Mouse (Mus musculus) retina, embryonic 14.5 days (tissue): ENCODE data around the gene Rpl9-ps6.

Experiments
- DNase-seq: peaks from one replicate; pipeline ENCODE4 v3.0.0-alpha.2; 2015; ENCODE audit warnings: low spot score

Rpl9-ps6 gene

GRCm38 (mm10) chr19:32466478-32466877 is at the start of gene Rpl9-ps6:
Gene Rpl9-ps6, minus strand, starts transcription at chr19:32466578.
- no peak for DNase-seq

GRCm38 (mm10) chr19:32512518-32512917 is 46.1 kb upstream of the Rpl9-ps6 start:
- DNase-seq: no peak

GRCm38 (mm10) chr19:32510962-32511361 is 44.6 kb upstream of the Rpl9-ps6 start:
- no peak for DNase-seq

GRCm38 (mm10) chr19:32510267-32510666 is 43.9 kb upstream of the Rpl9-ps6 start:
- DNase-seq: no peak

GRCm38 (mm10) chr19:32507526-32507925 is 41.1 kb upstream of the Rpl9-ps6 start:
- DNase-seq: no peak

- no peak for DNase-seq
Measured at GRCm38 (mm10) chr19:32507100-32507499, 40.7 kb upstream of the Rpl9-ps6 start.

GRCm38 (mm10) chr19:32506514-32506913 is 40.1 kb upstream of the Rpl9-ps6 start:
- DNase-seq: no peak

GRCm38 (mm10) chr19:32506081-32506480 is 39.7 kb upstream of the Rpl9-ps6 start:
- DNase-seq: no peak

GRCm38 (mm10) chr19:32501414-32501813 is 35.0 kb upstream of the Rpl9-ps6 start:
- DNase-seq: peak; percentile 72

GRCm38 (mm10) chr19:32498002-32498401 is 31.6 kb upstream of the Rpl9-ps6 start:
- DNase-seq: no peak

- DNase-seq: no peak
Measured at GRCm38 (mm10) chr19:32497411-32497810, 31.0 kb upstream of the Rpl9-ps6 start.

- no peak for DNase-seq
Measured at GRCm38 (mm10) chr19:32495034-32495433, 28.7 kb upstream of the Rpl9-ps6 start.

GRCm38 (mm10) chr19:32494611-32495010 is 28.2 kb upstream of the Rpl9-ps6 start:
- DNase-seq: no peak

- no peak for DNase-seq
Measured at GRCm38 (mm10) chr19:32493471-32493870, 27.1 kb upstream of the Rpl9-ps6 start.

- DNase-seq: no peak
Measured at GRCm38 (mm10) chr19:32492981-32493380, 26.6 kb upstream of the Rpl9-ps6 start.

GRCm38 (mm10) chr19:32492339-32492738 is 26.0 kb upstream of the Rpl9-ps6 start:
- DNase-seq: no peak

- DNase-seq: no peak
Measured at GRCm38 (mm10) chr19:32490976-32491375, 24.6 kb upstream of the Rpl9-ps6 start.

GRCm38 (mm10) chr19:32489166-32489895 is 23.0 kb upstream of the Rpl9-ps6 start:
- no peak for DNase-seq

- no peak for DNase-seq
Measured at GRCm38 (mm10) chr19:32487595-32488255, 21.3 kb upstream of the Rpl9-ps6 start.

- peak; percentile 68 for DNase-seq
Measured at GRCm38 (mm10) chr19:32486106-32486724, 19.8 kb upstream of the Rpl9-ps6 start.

- peak; percentile 87 for DNase-seq
Measured at GRCm38 (mm10) chr19:32485681-32486105, 19.3 kb upstream of the Rpl9-ps6 start, which contains the start of gene Minpp1. Gene Minpp1, plus strand, starts transcription at chr19:32485769.

- no peak for DNase-seq
Measured at GRCm38 (mm10) chr19:32484941-32485660, 18.7 kb upstream of the Rpl9-ps6 start.
